Mouse (Mus musculus) Patski (cell line): ENCODE data around the gene Lpcat4. TPM values are rescaled to one million over a fixed set of nuclear protein-coding genes. Genes with fewer than 3 reads are reported as not detected.

ENCODE experiments used
- ATAC-seq: fragments of 100-300 bp; one replicate; pipeline ENCODE4 v1.8.0; 2021
- CTCF ChIA-PET: fragments of 350-600 bp; sonication (Branson Sonifier 250); formaldehyde crosslinking; loops from one replicate; lab custom pipeline; 2022; ENCODE audit warnings: inconsistent platforms; lab: Charles Lee
- POLR2A ChIA-PET: fragments of 350-600 bp; sonication (Branson Sonifier 250); formaldehyde crosslinking; loops from one replicate; lab custom pipeline; 2022; ENCODE audit warnings: antibody characterized with exemption, inconsistent platforms; lab: Charles Lee
- DNase-seq: peaks from one replicate; pipeline ENCODE4 v3.0.0-alpha.2; 2011; ENCODE audit warnings: low read depth, low spot score
- H3K27me3 ChIP-seq: fragments of 371-371 bp; one replicate; pipeline ENCODE4 v1.5.1; 2021
- CTCF ChIP-seq: fragments of 100-300 bp; IDR thresholded peaks from one replicate; pipeline ENCODE4 v1.5.1; 2021
- in situ Hi-C: fragments of 300-500 bp; cut with MboI; formaldehyde crosslinking; loops from 3 replicates; pipeline ENCODE4 v1.11.1; 2018; ENCODE audit warnings: low pct_unique_long_range_greater_than_20kb, mixed read lengths
- polyA plus RNA-seq: library from polyadenylated mRNA; unstranded; gene quantifications from one replicate; pipeline ENCODE4 v1.2.3, GENCODE M21; 2021

Lpcat4 gene
- polyA plus RNA-seq, 1 experiment from 2014 or later: 46.9 TPM

GRCm38 (mm10) chr2:112259241-112259962, 20.1 kb downstream of the Lpcat4 start, which contains the start of gene Nutm1:
Gene Nutm1 (minus strand): TSS chr2:112259291.
- in situ Hi-C loops: no loop called here
- POLR2A ChIA-PET: no interaction called here

GRCm38 (mm10) chr2:112261748-112262653, 22.7 kb downstream of the Lpcat4 start, which contains the start of gene Nop10:
Gene Nop10 (plus strand): TSS chr2:112261926.
- in situ Hi-C loops: loop anchor here (5.0 to 10.0 kb wide), 2 partner anchors 60 to 103 kb away; partner anchors contain the start of gene Emc4
- CTCF ChIA-PET: interaction anchor here (1.2 to 1.4 kb wide), 5 partner anchors 17 to 110 kb away, joined by 3 to 4 read pairs (median 3); no protein-coding TSS in a partner anchor

More at GRCm38 (mm10) chr2:112259241-112259962, 20.1 kb downstream of the Lpcat4 start, which contains the start of gene Nutm1:
- DNase-seq (no peak), ATAC-seq (peak; percentile 32)
- CTCF ChIA-PET: interaction anchor here (1.0 to 1.8 kb wide), 5 partner anchors 9 to 63 kb away, joined by 3 to 12 read pairs (median 3); no protein-coding TSS in a partner anchor
- TF ChIP-seq CTCF: peak; percentile 73
- H3K27me3 ChIP-seq: no peaks in the 10 kb centered on the region

GRCm38 (mm10) chr2:112262779-112263295, 23.6 kb downstream of the Lpcat4 start:
- DNase-seq (no peak), ATAC-seq (no peak)
- peak; percentile 59 for TF ChIP-seq CTCF
- CTCF ChIA-PET: interaction anchor here (0.9 to 1.9 kb wide), 6 partner anchors 17 to 228 kb away, joined by 3 to 4 read pairs (median 3); partner anchors contain the start of gene Katnbl1
- no peaks in the 10 kb centered on the region for H3K27me3 ChIP-seq
- in situ Hi-C loops: loop anchor here (5.0 to 10.0 kb wide), 2 partner anchors 61 to 102 kb away; partner anchors contain the start of gene Emc4
- POLR2A ChIA-PET: no interaction called here

More at GRCm38 (mm10) chr2:112261748-112262653, 22.7 kb downstream of the Lpcat4 start, which contains the start of gene Nop10:
- H3K27me3 ChIP-seq: no peaks in the 10 kb centered on the region
- no peak for DNase-seq
- POLR2A ChIA-PET: no interaction called here
- TF ChIP-seq CTCF: peak; percentile 94
- peak; percentile 70 for ATAC-seq

- TF ChIP-seq CTCF: no peak
- H3K27me3 ChIP-seq: no peaks in the 10 kb centered on the region
- CTCF ChIA-PET: interaction anchor here (1.9 kb wide), 1 partner anchor 115 kb away, joined by 4 read pairs; the partner anchor contains the start of gene Katnbl1
- in situ Hi-C loops: loop anchor here (5.0 to 10.0 kb wide), 2 partner anchors 62 to 100 kb away; partner anchors contain the start of gene Emc4
- ATAC-seq: no peak
- POLR2A ChIA-PET: interaction anchor here (0.7 to 1.0 kb wide), 2 partner anchors 9 to 103 kb away, joined by 3 read pairs; partner anchors contain the start of gene Emc4
- no peak for DNase-seq
Observed at GRCm38 (mm10) chr2:112264364-112264763, 25.1 kb downstream of the Lpcat4 start.

GRCm38 (mm10) chr2:112265448-112266241, 26.4 kb downstream of the Lpcat4 start, which contains the start of gene Slc12a6:
Gene Slc12a6 (plus strand): TSS chr2:112265825.
- ATAC-seq (peak; percentile 86), DNase-seq (no peak)
- H3K27me3 ChIP-seq: no peaks in the 10 kb centered on the region
- POLR2A ChIA-PET: interaction anchor here (0.6 to 2.2 kb wide), 4 partner anchors 19 to 114 kb away, joined by 3 to 6 read pairs (median 4); no protein-coding TSS in a partner anchor
- in situ Hi-C loops: loop anchor here (5.0 to 10.0 kb wide), 2 partner anchors 99 to 217 kb away; partner anchors contain the start of genes Chrm5 and Emc4
- TF ChIP-seq CTCF: no peak
- CTCF ChIA-PET: interaction anchor here (0.8 to 1.5 kb wide), 7 partner anchors 10 to 114 kb away, joined by 3 to 4 read pairs (median 3); partner anchors contain the start of gene Katnbl1

GRCm38 (mm10) chr2:112266242-112266592, 26.9 kb downstream of the Lpcat4 start, which contains the start of gene Gm21985:
Gene Gm21985 (plus strand): TSS chr2:112266314.
- no peaks in the 10 kb centered on the region for H3K27me3 ChIP-seq
- in situ Hi-C loops: loop anchor here (5.0 to 10.0 kb wide), 2 partner anchors 99 to 216 kb away; partner anchors contain the start of genes Chrm5 and Emc4

GRCm38 (mm10) chr2:112266780-112267179, 27.5 kb downstream of the Lpcat4 start:
- DNase-seq (no peak), ATAC-seq (no peak)
- in situ Hi-C loops: loop anchor here (5.0 to 10.0 kb wide), 2 partner anchors 98 to 216 kb away; partner anchors contain the start of genes Chrm5 and Emc4
- ChIA-PET POLR2A (interaction anchor here (0.6 to 2.2 kb wide), 2 partner anchors 18 to 101 kb away, joined by 3 to 6 read pairs; partner anchors contain the start of gene Emc4), CTCF (interaction anchor here (0.9 to 1.9 kb wide), 7 partner anchors 9 to 112 kb away, joined by 3 to 4 read pairs (median 3); partner anchors contain the start of gene Katnbl1)
- H3K27me3 ChIP-seq: no peaks in the 10 kb centered on the region
- no peak for TF ChIP-seq CTCF

More at GRCm38 (mm10) chr2:112266242-112266592, 26.9 kb downstream of the Lpcat4 start, which contains the start of gene Gm21985:
- peak; percentile 57 for ATAC-seq
- ChIA-PET CTCF (interaction anchor here (0.9 to 1.5 kb wide), 6 partner anchors 9 to 113 kb away, joined by 3 to 4 read pairs (median 3); partner anchors contain the start of gene Katnbl1), POLR2A (interaction anchor here (0.6 to 2.2 kb wide), 4 partner anchors 18 to 114 kb away, joined by 3 to 6 read pairs (median 4); partner anchors contain the start of gene Emc4)
- DNase-seq: no peak
- TF ChIP-seq CTCF: no peak
